Mouse (Mus musculus) T-helper 17 cell (primary cell): Measurements from ENCODE around the gene Snx27.

Source experiments
- in situ Hi-C, 2 experiments: fragments of 300-600 bp; cut with MboI, MseI; formaldehyde crosslinking; loops; 1 replicate in 1 of 2; 2 replicates in 1 of 2; pipeline ENCODE4 v1.15.1; 2025; ENCODE audit warnings: high pct_unique_total_duplicates in 2 of 2

Snx27 gene

DNA sequence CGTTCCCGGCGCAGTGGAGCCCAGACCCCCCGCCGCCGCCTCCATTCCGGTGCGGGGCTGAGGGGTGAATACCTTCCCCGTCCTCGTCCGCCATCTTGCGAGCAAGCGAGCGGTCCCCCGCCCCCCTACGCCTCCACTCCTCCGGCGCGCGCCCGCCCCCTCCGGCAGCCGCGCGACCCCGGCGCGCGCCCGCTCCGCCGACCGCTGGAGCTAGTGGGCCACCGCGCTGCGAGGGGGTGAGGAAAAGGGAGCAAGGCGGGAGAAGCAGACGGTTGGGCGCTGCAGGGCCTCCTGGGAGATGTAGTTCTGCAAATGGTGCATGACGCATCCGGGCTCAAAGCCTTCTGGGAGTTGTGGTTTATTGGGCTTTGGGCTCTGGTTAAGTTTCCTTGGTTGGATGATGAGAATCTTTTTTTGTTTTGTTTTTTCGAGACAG, at the start of gene Snx27:
Gene Snx27 (minus strand): TSS at position 261 of the 436 bp plus-strand sequence.
- in situ Hi-C loops = no loop called here

DNA sequence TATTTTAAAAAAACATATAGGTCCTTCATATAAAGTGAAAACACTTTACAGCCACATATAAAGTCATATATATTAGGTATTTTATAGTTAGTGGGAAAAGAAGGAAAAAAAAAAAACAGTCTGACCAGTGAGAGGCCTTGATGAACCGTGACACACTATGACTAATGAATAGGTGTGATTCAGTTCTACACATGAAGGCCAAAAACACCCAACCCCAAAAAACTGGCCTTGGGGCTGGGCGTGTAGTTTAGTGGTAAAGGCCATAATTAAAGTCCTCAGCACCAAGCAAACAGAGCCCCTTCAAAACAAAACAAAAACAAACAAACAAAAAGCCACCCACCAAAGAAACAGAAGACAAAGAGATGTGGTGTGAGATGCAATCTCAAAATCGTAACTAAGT, 47.4 kb upstream of the Snx27 start:
- in situ Hi-C loops = no loop called here

DNA sequence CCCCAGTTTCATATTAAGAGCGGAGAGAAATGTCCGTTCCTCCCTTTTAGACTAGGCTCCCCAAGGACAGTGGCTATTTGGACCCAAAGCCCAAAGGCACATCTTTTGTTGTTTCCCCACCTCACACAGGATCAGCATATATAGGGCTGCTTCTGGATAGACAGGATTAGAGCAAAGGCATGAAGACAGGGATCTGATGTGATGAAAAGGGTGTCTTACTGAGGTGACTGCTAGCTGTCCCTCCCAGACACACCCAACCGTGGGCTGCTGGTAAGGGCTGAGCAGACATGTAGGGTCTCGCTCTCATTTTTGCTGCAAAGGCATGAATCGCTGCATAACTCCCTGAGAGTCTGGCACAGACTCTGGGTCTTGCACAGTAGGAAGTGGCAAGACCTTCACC, 46.2 kb upstream of the Snx27 start:
- in situ Hi-C loops = no loop called here

DNA sequence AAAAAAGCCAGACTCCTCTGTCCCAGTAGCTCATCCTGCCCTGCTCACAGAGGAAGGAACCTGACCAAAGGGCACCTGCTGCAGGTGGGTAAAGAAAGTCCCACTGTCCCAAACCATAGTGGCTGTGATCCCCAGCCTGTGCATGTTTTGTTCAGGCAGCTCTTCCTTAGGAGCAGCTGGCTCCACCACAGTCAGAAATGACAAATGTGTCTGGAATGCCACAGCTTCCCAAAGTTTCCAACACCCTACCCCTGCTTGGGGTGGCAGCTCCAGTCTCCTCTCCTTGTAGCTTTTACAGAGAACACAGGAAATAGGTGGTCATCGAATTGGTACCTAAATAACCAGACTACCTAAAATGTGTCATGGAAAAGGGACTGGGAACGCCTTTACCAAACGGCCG, 41.8 kb upstream of the Snx27 start:
- in situ Hi-C loops = loop anchor here in 1 of 2 experiments (5.0 kb wide), 1 partner anchor 38 kb away; no protein-coding TSS in a partner anchor

DNA sequence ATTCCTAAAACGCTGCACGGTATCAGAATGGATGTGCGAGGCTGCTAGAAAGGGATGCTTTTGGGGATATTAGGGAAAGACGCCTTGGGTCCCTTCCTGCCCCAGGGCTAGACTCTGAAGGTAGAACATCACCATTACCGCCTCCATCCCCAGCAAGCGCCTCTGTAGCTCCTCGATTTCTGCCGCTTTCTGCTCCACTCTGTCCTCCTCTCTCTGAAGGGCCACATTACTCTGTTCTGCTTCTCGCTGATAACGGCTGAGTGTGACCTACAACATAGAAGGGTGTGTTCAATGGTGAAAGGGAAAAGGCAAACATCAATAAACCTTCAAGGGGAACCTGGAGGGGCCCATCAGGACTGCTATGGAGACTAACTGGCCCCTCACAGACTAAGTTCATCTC, 40.0 kb upstream of the Snx27 start:
- in situ Hi-C loops = loop anchor here in 1 of 2 experiments (5.0 kb wide), 1 partner anchor 40 kb away; no protein-coding TSS in a partner anchor

DNA sequence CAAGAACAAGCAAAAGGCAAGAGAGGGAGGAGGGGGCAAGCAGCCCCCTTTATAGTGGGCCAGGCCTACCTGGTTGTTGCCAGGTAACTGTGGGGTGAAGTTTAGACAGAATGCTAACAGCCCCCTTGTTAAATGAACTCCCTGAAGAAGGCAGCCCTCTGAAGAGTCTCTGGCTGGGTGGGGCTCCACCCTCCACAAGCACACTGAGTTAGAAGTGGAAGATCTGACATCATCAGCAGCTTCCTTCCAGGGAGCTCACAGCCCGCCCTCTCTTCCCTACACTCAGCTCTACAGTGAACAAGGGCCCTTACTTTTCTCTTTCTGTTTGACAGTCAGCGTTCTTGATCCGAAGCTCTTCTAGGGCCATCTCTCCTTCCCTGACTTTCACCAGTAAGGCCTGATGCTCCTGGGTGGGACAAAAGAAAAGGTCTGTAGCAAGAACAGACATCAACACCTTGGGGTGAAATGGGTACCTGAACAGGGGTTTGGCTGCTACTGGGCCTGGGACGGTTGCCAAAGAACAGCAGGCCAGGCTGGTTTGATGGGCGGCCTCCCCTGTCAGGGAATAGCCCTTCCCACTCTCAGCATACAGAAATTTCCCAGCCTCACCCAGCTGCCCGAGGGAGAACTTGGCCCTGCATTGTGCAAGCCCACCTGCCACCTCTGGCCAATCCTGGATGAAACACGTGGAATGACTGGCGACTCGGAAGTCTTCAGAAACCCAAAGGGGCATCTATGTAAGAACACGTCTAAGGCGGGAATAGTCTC, 39.4 kb upstream of the Snx27 start:
- in situ Hi-C loops = loop anchor here in 1 of 2 experiments (5.0 kb wide), 1 partner anchor 40 kb away; no protein-coding TSS in a partner anchor

DNA sequence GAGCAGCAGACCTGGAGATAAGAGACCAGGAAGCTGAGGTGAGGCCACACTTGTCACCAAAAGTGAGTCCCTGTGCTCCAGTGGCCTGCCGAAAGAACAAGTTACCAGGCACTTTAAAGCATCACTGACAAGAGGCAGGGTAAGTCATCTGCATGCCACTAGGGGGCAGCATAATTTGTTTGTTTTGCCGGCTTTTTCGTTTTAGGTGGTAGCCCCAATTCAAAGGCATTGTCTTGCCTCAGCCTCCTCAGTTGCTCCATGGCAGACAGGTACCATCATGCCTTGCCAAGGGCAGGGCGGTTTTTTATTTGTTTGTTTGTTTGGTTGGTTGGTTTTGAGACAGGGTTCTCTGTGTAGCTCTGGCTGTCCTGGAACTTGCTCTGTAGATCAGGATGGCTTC, 34.2 kb upstream of the Snx27 start:
- in situ Hi-C loops = no loop called here

DNA sequence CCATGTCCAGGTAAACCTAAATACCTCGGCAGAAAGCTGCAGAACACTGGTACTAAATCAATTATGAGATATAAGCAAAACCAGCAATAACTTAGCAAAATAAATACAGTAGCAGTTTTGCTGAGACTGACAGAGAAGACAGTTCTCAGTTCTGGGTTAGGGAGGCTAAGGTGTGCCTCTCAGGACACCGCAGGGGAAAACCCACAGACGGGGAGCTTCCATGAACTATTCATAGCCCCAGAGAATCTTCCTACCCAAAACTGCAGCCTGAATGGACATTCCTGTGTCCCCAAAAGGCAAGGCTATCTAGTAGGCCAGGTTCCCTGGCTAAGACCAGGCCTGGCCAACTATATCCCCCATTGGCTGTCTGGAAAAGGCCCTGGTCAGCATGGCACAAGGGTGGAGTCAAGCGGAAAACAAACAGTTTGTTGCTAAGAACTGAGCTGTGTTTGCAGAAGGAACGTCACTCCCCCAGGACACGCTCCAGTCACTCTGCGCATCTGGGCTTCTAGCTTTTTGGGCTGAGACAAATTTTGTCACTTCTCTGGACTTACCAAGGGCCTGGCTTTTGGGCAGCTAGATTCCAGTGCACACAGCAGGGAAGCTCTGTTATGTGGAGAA, 30.9 kb upstream of the Snx27 start:
- in situ Hi-C loops = no loop called here

DNA sequence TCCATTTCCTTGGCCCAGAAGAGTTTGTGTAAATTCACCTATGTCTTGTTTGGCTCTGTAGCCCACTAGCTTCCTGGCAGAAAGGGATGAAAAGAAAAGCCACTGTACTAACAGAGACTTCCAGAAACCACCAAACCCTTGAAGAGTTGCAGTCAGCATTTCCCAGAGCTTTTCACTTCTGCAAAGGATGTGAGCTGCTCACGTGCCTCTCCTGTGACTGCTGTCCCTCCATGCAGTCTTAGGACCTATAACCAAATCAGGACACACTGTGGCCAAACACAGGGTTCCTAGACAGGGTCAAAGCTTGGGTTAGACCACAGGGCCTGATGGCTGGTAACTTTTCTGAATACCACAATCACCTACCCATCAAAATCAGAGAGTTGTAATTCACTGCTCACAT, 29.8 kb upstream of the Snx27 start:
- in situ Hi-C loops = no loop called here

DNA sequence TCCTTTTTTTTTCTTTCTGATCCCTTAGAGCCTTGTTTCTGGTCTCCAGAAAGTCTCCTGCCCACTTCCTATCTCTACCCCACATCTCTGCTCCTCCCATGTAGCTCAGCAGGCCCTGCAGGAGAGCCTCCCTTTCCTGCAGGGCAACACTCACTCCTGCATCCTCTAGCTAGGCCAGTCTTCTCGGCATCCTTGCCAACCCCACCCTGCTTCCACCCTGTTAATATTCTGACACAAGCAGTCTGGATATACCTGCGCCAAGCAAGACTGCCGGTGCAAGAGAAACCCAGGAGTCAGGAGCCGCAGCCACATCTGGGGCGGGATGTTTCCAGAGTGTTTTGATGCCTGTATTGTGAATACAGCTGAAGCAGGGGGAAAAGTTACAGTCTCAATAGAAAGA, 29.3 kb upstream of the Snx27 start:
- in situ Hi-C loops = no loop called here

DNA sequence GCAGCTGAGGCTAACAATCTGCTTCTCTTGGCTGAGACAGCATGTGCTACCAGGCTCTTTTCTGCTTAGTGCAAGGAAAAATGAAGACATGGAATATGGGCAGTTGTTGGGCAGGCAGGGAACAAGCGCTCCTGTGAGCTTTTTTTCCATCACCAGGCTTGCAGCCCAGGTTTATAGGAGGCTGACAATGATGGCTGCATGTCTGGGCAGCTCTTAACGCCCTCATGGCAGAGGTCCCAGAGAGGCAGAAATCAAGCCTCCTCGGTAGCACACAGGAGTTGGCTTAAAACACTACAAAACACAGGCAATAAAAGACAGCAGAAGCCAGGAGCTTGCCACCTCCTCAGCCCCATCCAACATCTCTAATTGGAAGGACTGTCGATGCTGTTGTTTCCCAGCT, 28.8 kb upstream of the Snx27 start:
- in situ Hi-C loops = no loop called here

DNA sequence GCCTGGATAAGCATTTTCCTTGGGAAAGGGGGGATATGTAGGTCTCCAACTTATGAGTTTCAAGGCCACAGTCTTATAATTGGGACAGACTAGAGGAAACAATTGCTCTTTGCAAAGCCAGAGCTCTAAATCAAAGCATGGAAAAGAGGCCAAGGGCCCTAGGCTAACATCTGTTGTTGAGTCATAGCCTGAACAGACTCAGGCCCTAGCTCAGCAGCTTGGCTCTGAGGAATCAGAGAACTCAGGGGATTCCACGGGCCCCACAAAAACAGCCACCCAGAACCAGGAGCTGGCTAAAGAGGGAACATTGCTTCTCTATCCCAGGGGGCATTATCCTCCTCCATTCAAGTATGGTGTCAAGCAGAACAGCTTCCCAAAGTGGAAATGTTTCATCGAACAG, 28.1 kb upstream of the Snx27 start:
- in situ Hi-C loops = no loop called here

DNA sequence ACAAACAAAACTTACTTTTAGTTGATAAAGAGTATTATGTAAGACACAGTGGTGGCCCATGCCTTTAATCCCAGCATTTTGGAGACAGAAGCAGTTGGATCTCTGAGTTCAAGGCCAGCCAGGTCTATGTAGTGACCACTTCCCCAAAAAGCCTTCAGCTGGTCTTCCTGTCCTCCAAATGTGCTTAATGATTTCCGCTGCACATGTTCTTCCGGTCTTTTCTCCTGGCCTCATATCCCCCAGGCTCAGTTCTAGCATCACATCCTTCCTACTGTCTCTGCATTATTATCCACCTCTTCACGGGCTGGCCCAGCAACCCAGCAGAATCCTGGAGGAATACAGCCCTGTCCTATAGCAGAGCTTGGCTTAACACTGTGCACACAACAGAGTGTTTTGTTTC, 27.1 kb upstream of the Snx27 start:
- in situ Hi-C loops = no loop called here

DNA sequence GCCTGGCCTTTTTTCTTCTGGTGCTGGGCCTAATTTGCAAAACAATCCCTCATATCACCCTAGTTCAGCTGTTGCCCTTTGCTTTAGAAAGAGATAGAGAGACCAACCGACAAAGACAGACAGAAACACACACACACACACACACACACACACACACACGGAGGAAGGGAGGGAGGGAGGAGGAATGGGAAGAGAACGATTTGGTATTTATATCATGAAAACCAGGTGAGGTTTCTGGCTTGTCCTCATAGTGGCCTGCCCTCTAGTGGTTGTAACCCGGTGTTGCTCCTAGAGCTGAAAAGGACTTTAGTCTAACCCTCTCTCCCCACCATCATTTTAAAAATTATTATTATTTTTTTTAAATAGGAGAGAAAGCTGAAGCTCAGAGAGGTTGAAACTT, 19.4 kb upstream of the Snx27 start:
- in situ Hi-C loops = loop anchor here (5.0 kb wide), 2 partner anchors 70 to 145 kb away; no protein-coding TSS in a partner anchor

DNA sequence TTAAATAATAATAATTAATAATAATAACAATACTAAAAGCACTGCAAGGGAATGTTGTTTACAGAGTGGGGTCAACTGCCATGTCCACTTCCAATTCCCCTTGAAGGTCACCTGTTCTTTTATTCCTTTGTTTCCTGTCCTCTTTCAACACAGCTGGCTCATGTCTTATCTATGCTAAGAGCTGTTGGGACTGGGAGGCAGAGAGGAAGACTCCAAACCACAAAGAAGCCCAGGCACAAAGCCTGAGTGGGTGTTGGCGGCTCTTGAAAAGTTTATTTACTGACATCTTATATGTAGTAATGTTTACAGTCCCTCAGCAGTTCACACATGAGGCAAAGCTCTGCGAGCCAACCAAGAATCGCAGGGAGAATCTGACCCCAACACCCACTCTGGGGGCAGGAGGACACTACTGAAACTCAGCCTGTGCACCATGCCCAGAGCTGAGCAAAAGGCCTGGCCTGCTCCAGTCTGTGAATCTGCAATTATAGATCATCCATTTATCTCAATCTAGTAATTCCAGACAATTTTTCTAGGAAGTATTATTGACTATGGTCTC, 14.8 kb upstream of the Snx27 start:
- in situ Hi-C loops = loop anchor here in 1 of 2 experiments (10.0 kb wide), 2 partner anchors 143 to 577 kb away; no protein-coding TSS in a partner anchor

DNA sequence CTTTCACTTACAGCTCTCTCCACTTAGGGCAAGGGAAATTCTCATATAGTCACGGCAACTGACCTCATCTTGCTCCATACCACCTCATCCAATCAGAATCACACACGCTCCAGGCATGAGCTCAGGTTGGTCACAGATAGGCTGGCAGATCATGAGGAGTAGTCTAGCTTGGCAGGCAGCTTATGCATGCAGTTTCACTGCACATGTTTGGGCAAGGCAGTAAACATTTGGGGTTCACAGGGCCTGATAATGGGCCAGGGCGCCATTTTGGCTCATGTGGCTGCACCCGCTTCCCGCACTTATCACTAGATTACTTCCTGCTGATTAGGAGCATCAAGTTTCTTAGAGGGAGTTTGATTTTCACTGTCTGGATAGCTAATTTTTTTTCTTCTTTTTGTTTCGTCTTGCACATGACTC, 13.4 kb upstream of the Snx27 start:
- in situ Hi-C loops = loop anchor here in 1 of 2 experiments (10.0 kb wide), 2 partner anchors 141 to 579 kb away; no protein-coding TSS in a partner anchor

DNA sequence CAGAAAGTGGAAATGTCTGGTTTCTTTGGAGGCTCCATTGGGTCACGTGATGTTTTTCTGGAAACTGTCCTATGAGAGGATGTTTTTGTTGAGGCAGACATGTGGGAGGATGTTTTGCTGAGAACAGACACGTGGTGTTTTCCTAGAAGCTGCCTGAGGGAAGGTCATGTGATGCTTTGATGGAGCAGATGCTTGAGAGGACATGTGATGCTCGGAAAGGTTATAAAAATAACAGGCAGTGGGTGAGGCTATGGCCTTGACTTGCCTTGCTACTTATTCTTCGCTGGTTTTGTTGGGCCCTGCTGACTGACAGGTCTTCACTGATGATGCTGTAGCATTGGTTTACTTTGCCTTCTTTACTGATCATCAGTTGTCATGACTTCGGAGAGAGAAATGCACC, 8.6 kb upstream of the Snx27 start:
- in situ Hi-C loops = loop anchor here in 1 of 2 experiments (10.0 kb wide), 2 partner anchors 136 to 584 kb away; no protein-coding TSS in a partner anchor

DNA sequence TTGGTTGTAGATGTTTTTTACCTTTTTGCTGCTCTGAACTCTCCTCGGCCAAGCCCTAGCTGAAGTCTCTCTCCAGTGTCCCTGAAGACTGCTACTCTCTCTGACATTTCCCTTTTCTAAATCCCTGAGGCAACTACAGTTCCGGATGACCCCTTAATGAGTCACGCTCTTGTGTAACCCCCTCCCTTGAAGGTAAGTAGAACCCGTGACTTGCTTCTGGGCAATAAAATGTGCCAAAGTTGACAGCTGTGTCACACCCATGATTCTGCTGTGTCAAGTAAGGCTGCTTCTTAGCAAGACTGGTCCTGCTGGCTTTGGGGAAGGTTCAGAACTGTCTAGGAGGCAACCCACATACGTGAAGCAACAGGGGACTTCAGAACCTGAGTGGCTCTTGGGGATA, 5.4 kb upstream of the Snx27 start:
- in situ Hi-C loops = no loop called here

DNA sequence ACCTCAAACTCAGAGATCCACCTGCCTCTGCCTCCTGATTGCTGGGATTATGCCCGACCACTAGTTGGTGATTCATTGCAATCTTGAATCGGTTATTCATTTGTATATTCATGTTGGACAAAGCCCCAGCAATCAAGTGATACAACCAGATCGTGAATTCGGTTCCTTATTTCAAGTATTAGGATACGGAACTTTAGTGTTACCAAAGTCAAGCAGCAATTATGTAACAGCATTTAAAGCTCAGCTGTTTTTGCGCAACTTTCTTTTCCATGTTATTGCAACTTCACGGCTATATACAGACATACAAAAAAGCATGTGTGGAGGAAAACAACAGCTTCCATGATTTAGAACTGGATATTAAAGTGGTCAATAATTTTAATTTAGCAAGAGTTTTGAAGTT, 428 bp upstream of the Snx27 start:
- in situ Hi-C loops = no loop called here

DNA sequence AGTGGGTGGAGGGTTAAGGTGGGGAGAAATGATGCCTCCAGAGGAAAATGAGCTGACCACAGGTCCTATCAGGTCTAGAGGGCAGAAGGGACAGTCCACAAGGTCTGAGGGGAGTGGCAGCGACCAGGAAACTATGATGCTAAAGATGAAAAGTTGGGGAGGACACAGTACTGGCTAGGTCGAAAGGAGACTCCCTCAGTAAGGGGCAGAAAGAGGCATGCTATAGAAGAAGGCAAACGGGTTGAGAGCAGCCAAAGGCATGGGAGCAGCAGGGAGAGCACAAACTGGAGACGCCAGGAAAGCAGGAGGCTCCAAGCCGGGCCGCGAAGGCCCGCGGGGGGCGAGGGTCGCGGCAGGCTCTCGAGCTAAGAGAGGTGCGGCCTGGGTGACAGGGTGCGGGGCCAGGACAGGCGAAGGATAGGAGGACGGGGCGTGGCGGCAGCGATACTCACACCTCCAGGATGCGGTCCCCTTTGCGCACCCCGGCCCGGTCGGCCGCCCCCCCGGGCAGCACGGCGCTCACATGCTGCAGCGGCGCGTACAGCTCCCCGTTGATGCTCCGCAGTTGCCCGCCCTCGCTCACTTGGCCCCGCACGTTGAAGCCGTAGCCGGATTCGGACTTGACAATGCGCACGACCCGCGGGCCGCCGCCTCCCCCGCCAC, 592 bp downstream of the Snx27 start:
- in situ Hi-C loops = no loop called here

DNA sequence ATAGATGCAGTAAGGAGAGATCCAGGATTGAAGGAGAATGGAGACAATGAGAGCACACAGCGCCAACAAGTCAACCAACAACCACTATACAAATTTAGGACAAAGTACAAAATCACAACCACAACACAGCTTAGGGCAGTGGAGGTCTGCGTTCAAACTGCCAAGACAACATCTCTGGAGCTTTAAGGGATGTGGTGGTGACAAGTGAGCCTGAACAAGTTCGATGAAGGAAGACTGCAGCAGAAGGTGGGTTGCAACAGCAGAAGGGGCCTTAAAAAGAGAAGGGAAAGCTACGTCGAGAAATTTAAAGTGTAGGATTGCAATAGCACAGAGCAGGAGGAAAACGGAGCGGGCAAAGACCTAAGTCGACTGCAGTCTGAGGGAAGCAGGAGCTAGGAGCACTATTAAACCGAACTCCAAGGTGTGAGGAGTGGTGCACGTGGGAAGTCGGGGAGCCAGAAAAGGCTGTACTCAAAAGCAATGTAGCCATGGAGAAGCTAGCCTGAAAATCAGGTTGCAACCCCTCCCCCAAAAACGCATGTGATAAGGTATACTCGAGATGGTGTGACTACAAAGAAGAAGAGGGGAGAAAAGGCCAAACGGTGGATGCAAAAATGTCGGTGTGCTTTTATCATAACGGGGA, 1.3 kb downstream of the Snx27 start:
- in situ Hi-C loops = no loop called here
